Mouse (Mus musculus) mouse embryonic stem cell (cell line): ENCODE data around the gene Spag9.

ENCODE experiments used
- in situ Hi-C, 2 experiments: fragments of 300-500 bp; cut with MboI; formaldehyde crosslinking; loops; 1 replicate in 1 of 2; 3 replicates in 1 of 2; pipeline ENCODE4 v1.14.3; 2019 to 2020; ENCODE audit warnings: low sequenced_read_pairs in 2 of 2, low pct_unique_long_range_greater_than_20kb in 1 of 2, mixed read lengths in 1 of 2; ENCODE audit not compliant: unreplicated experiment in 1 of 2

Spag9 gene

DNA sequence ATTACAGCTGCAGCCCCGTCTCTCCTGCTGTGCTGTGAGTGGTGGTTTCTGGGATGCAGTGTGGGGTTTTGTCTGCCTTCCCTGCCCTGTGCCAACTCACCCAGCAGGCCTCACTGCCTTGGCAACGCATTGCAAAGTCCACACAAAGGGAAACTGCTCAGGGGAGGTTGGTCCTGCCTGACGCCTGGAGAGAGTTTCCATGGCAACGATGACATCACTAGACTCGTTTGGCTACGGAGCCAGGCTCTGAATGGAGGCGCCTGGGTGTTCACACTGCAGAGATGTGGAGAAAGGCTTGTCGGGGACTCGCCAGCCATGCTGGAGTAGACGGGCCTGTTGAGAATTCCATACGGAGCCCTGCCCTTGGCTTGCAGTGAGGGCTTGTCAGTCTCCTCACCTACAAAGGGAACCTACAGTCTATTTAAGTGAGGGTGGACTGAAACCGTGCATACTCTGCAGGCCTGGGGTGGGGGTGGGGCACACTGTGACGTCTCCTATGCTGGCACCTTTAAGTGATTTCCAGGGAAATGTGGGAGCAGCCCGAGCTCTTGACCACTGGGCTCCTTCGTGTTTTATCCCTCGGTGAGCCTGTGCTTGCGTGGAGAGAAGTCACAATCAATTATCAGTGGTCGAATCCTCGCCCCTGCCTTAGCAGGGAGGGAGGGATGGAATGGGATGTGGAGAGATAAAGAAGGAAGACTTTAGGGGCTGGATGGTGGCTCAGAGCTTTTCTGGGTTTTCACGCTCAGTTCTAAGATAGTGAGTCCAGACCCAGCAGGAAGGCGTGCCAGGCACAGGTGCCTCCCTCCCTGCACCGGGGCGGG is 164.8 kb downstream of the Spag9 start:
- in situ Hi-C loops: no loop called here

- in situ Hi-C loops: no loop called here
Observed at GRCm38 (mm10) chr11:94161267-94161646, 165.4 kb downstream of the Spag9 start.

DNA sequence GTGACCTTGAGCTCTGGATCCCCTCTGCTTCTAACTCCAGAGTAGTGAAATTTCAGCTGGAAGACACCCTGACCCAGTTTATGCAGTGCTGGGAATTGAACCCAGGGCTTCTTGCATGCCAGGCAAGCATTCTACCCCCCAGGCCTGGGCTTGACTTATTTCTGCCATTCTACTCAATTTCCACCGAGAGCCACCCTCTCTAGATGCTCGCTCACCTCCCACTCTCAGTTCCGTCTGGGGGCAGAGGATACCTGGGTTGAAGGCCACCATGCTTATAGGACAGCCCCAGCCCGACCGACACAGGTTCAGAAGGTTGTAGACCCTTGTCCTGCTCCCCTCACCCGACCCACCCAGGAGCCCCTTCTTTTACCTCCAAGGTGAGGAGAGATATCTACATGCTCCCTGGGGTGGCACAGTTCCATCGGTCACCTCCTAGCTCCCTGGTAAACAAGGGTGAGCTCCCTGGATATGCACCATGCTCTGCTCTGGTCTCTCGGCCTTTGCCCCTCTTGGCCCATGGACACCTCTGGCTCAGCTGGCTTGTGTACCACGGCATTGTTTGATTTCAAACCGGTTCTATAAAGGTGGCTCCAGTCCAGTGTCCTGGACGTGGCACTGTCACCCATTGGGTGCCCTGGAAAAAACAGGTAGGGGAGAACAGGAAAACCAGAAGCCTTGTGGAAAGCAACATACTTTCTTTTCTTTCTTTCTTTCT is 166.1 kb downstream of the Spag9 start:
- in situ Hi-C loops: no loop called here

- in situ Hi-C loops: no loop called here
Observed at GRCm38 (mm10) chr11:94163005-94163767, 167.3 kb downstream of the Spag9 start.

- in situ Hi-C loops: no loop called here
Observed at GRCm38 (mm10) chr11:94165745-94166144, 169.9 kb downstream of the Spag9 start.

GRCm38 (mm10) chr11:94168238-94168637 is 172.3 kb downstream of the Spag9 start:
- in situ Hi-C loops: no loop called here

- in situ Hi-C loops: no loop called here
Observed at GRCm38 (mm10) chr11:94169596-94169995, 173.7 kb downstream of the Spag9 start.

DNA sequence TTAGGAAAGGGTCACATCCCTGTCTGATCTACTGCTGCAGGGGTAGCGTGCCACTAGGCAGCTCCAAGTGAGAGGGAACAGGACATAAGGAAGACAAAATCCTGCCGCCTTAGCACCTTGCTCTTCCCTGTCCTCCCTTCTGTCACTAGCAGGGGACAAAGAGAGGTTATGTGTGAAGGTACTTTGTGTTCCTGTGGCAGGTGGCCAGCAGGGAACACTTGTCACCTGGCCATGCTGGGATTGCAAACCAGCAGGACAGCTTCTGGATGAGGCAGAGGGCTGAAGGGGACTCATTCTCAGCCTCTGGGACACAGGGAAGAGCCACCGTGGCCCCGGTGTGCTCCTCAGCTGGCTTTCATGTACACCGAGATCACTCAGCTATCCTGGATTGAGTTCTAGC is 175.8 kb downstream of the Spag9 start:
- in situ Hi-C loops: no loop called here

- in situ Hi-C loops: no loop called here
Observed at GRCm38 (mm10) chr11:94172186-94172585, 176.3 kb downstream of the Spag9 start.

- in situ Hi-C loops: no loop called here
Observed at GRCm38 (mm10) chr11:94173726-94174146, 177.8 kb downstream of the Spag9 start.

DNA sequence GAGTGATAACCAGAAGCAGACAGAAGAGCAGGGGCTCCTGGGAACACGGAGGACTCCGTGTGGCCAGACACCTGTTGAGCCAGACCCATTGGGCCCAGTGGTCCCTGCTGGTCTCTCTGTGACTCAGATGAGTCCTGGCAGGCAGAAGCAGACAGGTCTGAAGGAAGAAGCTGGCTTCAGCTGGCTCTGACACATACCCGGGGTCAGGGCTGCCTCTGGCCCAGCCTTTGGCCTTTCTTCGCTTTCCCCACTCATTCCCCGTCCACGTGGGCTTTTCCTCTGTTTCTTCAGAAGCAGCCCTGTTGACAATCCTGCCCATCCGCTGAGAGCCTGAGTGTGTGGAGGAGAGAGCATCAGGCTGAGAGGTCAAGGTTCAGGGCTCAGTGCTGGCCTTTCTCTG is 179.4 kb downstream of the Spag9 start:
- in situ Hi-C loops: no loop called here
